Mouse (Mus musculus): ENCODE results near the gene Gm45234. TPM values are rescaled to one million over a fixed set of nuclear protein-coding genes. Genes with fewer than 3 reads are reported as not detected.

Gm45234 gene
- polyA plus RNA-seq, 1 experiment from 2014 or later, result not detected

DNA sequence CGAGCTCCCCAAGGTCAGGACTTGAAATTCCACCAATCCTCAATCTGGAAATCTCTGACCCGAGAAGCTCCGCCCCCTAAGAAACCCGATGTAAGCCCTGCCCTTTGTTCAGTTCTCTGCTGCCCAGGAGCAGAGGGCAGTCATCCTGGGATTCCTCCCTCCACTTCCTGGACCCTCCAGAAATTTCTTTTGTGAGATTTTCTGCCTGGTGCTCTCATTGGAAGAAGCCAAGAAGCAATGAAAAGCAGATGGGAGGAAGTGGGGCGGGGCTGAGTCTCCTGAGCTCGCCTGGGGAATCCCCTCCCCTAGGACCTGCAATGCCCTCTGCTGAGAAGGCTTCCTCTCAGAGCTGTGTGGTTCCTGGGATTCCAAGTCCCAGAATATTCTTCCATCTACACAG, 26.6 kb upstream of the Gm45234 start:
- 25% methylated on average over 6 of the region's 6 CpGs for WGBS
- H3K9ac ChIP-seq, result no peak overlapping the region
- no peaks in the 10 kb centered on the region for H3K9me3 ChIP-seq (replicated peaks)
- H3K4me3 ChIP-seq, result no peak overlapping the region
- no peaks in the 10 kb centered on the region for H3K36me3 ChIP-seq
- no peak for ATAC-seq (ENCODE audit: low FRiP score)
- no peak overlapping the region for H3K27ac ChIP-seq
- H3K4me2 ChIP-seq (replicated peaks), result peak overlapping the region; percentile 27; the same call in 1 of the 2 replicates
- H3K4me1 ChIP-seq, result peaks cover 20% of the 10 kb centered on the region
- peaks cover 20% of the 10 kb centered on the region for H3K27me3 ChIP-seq

DNA sequence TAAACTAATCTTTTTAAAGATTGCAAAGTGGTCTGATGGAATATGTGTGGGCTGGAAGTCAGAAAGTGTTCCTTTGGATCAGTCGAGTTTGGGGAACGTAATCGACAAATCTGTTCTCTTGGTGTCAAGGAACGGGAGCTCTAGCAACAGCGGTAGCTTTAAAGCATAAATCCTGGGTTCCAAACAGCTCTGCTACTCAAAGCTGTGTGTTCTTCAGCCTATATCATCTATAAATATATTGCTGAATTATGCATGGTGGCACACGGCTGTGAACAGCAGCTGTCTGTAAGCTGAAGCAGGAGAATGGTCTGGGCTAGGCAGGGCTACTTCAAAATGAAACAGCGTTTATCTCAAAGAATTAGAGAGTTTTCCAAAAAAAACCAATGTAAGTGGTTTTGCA, 25.1 kb upstream of the Gm45234 start:
- Histone ChIP-seq H3K4me3 (no peak overlapping the region), H3K9me3 (replicated peaks) (no peaks in the 10 kb centered on the region), H3K36me3 (no peaks in the 10 kb centered on the region), H3K27ac (no peak overlapping the region), H3K4me2 (replicated peaks) (no peak overlapping the region), H3K9ac (no peak overlapping the region), H3K27me3 (peaks cover 20% of the 10 kb centered on the region), H3K4me1 (peaks cover 20% of the 10 kb centered on the region)
- WGBS, result 83% methylated on average over 7 of the region's 7 CpGs
- no peak for ATAC-seq (ENCODE audit: low FRiP score)

DNA sequence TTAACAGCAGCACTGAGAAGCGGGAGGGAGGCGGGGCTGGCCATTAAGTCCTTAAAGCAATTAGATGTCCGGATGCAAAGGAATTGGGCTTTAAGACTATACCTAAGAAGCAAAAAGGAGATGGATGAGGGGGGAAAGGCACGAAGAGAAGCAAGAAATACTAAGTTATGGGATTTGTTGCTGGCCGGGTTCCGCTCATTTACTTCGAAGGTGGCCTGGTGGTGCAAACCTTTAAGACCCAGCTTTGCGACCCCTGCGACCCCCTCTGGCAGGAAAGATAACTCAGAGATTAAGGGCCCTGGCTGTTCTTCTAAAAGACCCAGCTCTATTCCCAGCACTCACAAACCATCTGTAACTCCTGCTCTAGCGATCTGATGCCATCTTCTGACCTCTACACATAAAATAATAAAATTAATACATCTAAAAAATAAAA, 24.2 kb upstream of the Gm45234 start:
- Histone ChIP-seq H3K4me3 (peak overlapping the region; percentile 35), H3K9me3 (replicated peaks) (no peaks in the 10 kb centered on the region), H3K4me1 (peaks cover 20% of the 10 kb centered on the region), H3K4me2 (replicated peaks) (peak overlapping the region; percentile 68), H3K36me3 (no peaks in the 10 kb centered on the region), H3K27ac (no peak overlapping the region), H3K9ac (peak overlapping the region; percentile 33; the same call in 1 of the 2 replicates), H3K27me3 (peaks cover 20% of the 10 kb centered on the region)
- 2% methylated on average over 10 of the region's 10 CpGs for WGBS
- ATAC-seq (ENCODE audit: low FRiP score), result no peak; the same call in 1 of the 2 replicates

GRCm38 (mm10) chr6:124779222-124779983, 23.6 kb upstream of the Gm45234 start, which contains the start of gene Lrrc23:
TSS of gene Lrrc23 (minus strand) at chr6:124779727.
- Histone ChIP-seq H3K36me3 (no peaks in the 10 kb centered on the region), H3K4me3 (peak within 1 kb of the TSS; percentile 35), H3K4me2 (replicated peaks) (peak within 1 kb of the TSS; percentile 68), H3K27ac (peak within 1 kb of the TSS; percentile 44; the same call in 1 of the 2 replicates), H3K9ac (peak within 1 kb of the TSS; percentile 33; the same call in 1 of the 2 replicates), H3K4me1 (peaks cover 20% of the 10 kb centered on the region), H3K9me3 (replicated peaks) (no peaks in the 10 kb centered on the region), H3K27me3 (peaks cover 20% of the 10 kb centered on the region)
- WGBS, result 2% methylated on average over 23 of the region's 23 CpGs
- peak; percentile 39 for ATAC-seq (ENCODE audit: low FRiP score)

DNA sequence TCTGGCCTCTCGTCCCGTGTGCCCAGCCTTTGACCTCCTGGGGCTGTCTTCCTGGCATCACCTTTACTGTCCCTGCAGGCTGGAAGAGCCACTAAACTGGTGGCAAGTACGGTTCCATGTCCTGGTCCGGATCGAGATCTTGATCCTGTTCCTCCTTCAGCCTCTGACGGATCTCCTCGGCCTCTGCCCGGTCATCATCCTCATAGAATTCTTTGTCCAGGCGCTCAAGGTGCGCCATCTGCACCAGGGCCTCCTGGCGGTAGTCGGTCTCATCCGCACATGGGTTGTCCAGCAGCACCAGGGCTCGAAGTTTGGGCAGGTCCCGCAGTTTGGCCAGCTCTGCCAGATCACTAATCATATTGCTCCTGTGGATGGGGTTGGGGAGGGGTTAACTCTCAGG, 14.7 kb upstream of the Gm45234 start:
- Histone ChIP-seq H3K4me2 (replicated peaks) (no peak overlapping the region), H3K27ac (no peak overlapping the region), H3K4me1 (peaks cover 19% of the 10 kb centered on the region), H3K4me3 (no peak overlapping the region), H3K36me3 (no peaks in the 10 kb centered on the region), H3K27me3 (peaks cover 48% of the 10 kb centered on the region), H3K9me3 (replicated peaks) (no peaks in the 10 kb centered on the region), H3K9ac (no peak overlapping the region)
- no peak for ATAC-seq (ENCODE audit: low FRiP score)
- 84% methylated on average over 15 of the region's 15 CpGs for WGBS

- H3K27ac ChIP-seq, result no peak overlapping the region; the same call in 1 of the 2 replicates
- no peaks in the 10 kb centered on the region for H3K9me3 ChIP-seq (replicated peaks)
- H3K4me3 ChIP-seq, result peak overlapping the region; percentile 49
- H3K27me3 ChIP-seq, result peaks cover 48% of the 10 kb centered on the region
- H3K36me3 ChIP-seq, result no peaks in the 10 kb centered on the region
- ATAC-seq (ENCODE audit: low FRiP score), result 0 out of 2 replicates have a peak, but pooled peaks have one; percentile 3
- WGBS, result 64% methylated on average over 7 of the region's 7 CpGs
- H3K4me2 ChIP-seq (replicated peaks), result peak overlapping the region; percentile 87
- peak overlapping the region; percentile 66; the same call in 1 of the 2 replicates for H3K9ac ChIP-seq
- H3K4me1 ChIP-seq, result peaks cover 19% of the 10 kb centered on the region
These were observed 14.2 kb upstream of the Gm45234 start for GRCm38 (mm10) chr6:124770013-124770412.

DNA sequence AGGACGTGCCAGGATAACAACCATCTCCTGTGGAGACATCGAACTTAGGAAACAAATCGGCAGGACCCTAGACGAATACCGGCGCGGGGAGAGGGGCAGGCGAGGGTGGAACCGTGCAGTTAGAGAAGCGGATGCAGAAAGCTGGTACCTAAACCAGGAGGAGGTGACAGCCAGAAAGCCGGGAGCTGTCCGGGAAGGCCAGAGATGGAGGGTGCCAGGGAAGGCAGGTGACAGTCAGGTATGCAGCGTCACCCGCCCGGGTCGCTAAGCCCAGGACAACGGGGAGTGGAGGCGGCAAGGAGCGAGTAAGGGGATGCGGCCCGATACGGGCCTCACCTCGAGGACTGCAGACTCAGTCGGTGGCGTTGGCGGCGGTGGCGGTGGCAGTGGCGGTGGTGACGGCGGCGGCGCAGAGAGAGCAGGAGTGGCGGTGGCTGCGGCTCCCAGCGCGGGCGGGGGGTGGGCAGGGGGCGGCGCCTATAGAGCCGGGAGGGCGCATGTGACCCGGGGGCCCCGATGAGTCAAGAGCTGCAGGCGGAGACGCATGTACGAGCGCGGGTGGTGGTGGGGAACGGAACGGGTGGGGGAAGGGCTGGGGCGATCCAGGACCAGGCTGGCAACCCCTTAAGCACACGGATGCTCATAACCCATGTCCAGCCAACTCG, 13.4 kb upstream of the Gm45234 start, which contains the start of gene Eno2:
Gene Eno2, minus strand, starts transcription at position 573 of the 665 bp plus-strand sequence.
- ATAC-seq (ENCODE audit: low FRiP score), result peak; percentile 83
- WGBS, result under 1% methylated on average over 46 of the region's 54 CpGs
- Histone ChIP-seq H3K27me3 (peaks cover 48% of the 10 kb centered on the region), H3K36me3 (no peaks in the 10 kb centered on the region), H3K27ac (peak within 1 kb of the TSS; percentile 30), H3K9me3 (replicated peaks) (no peaks in the 10 kb centered on the region), H3K4me3 (peak within 1 kb of the TSS; percentile 49), H3K4me2 (replicated peaks) (peak within 1 kb of the TSS; percentile 87), H3K4me1 (peaks cover 19% of the 10 kb centered on the region), H3K9ac (peak within 1 kb of the TSS; percentile 66)

DNA sequence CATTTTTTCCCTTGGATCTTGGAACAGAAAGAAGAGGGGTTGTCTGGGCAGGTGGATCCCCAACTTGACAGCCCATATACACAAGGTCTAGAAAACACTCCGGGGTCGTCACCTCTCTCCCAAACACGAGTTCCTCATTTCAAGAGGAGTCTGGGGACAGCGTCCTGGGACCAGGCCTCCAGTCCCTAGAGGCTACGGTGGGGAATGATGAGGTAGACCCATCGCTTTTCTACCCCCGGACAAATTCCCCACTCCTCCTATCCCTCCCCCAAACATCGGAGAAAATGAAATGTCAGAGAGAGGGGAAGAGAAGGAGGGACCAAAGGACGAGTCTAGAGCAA, 12.9 kb upstream of the Gm45234 start:
- no peak for ATAC-seq (ENCODE audit: low FRiP score)
- Histone ChIP-seq H3K4me3 (peak overlapping the region; percentile 49), H3K36me3 (no peaks in the 10 kb centered on the region), H3K9me3 (replicated peaks) (no peaks in the 10 kb centered on the region), H3K4me2 (replicated peaks) (peak overlapping the region; percentile 87), H3K27me3 (peaks cover 52% of the 10 kb centered on the region), H3K4me1 (peaks cover 19% of the 10 kb centered on the region), H3K9ac (peak overlapping the region; percentile 66; the same call in 1 of the 2 replicates), H3K27ac (peak overlapping the region; percentile 30; the same call in 1 of the 2 replicates)
- 6% methylated on average over 9 of the region's 9 CpGs for WGBS

DNA sequence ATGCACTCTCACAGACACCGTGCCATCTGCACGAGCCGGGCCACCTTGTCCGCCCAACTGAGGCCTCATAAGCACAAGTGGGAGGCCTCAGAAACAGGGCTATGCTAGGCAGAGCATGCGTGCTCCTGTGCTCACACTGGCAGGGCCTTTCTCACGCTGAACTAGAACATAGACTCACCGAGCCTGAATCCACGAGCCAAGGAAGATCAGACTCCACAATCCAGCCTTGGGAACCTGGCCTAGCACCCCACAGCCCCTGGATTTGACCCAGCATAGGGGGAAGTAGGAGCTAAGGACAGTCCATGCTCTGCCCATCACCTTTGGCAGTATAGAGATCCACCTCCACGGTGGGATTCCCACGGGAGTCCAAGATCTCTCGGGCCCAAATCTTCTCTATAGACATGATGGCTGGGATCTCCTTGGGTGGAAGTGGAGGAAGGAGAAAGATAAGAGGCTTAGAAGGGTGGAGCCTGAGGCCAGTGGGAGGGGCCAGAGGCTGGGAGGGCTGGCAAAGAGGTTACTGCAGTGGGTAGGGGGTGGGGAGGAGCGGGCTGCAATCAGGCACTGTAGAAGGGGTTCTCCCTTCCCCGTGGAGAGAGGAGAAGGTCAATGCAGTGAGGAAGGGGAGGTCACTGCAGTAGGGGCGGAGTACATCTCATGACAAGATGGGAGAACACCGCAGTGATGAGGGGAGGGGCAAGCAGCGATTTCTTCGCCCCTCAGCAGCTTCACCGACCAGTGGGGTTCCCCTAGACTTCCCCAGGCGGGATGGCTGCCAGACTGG, 12.3 kb upstream of the Gm45234 start:
- Histone ChIP-seq H3K4me2 (replicated peaks) (peak overlapping the region; percentile 87), H3K4me3 (peak overlapping the region; percentile 49), H3K9me3 (replicated peaks) (no peaks in the 10 kb centered on the region), H3K36me3 (no peaks in the 10 kb centered on the region), H3K9ac (peak overlapping the region; percentile 23; the same call in 1 of the 2 replicates), H3K27ac (no peak overlapping the region), H3K4me1 (peaks cover 19% of the 10 kb centered on the region), H3K27me3 (peaks cover 54% of the 10 kb centered on the region)
- ATAC-seq (ENCODE audit: low FRiP score), result no peak
- WGBS, result 22% methylated on average over 19 of the region's 19 CpGs

DNA sequence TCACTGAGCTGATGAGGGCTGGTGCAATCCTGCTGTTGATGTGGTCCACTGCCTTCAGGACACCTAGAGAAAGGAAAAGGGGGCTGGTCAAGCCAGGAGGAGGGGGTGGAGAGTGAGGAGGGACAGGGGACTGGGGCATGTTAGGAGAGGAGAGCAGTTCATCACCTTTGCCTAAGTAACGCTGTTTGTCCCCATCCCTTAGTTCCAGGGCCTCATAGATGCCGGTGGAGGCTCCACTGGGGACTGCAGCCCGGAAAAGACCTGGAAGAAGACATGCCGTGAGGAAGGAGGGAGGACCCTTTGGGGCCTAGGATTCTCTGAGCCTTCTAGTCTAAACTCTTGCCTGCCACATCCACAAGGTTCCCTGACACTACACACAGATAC, 11.7 kb upstream of the Gm45234 start:
- H3K9me3 ChIP-seq (replicated peaks), result no peaks in the 10 kb centered on the region
- H3K27me3 ChIP-seq, result peaks cover 59% of the 10 kb centered on the region
- H3K27ac ChIP-seq, result no peak overlapping the region
- no peak for ATAC-seq (ENCODE audit: low FRiP score)
- H3K4me3 ChIP-seq, result no peak overlapping the region
- no peaks in the 10 kb centered on the region for H3K36me3 ChIP-seq
- H3K4me2 ChIP-seq (replicated peaks), result no peak overlapping the region
- H3K9ac ChIP-seq, result no peak overlapping the region
- peaks cover 19% of the 10 kb centered on the region for H3K4me1 ChIP-seq
- WGBS, result 47% methylated on average over 4 of the region's 4 CpGs

- Histone ChIP-seq H3K4me3 (no peak overlapping the region), H3K4me1 (peaks cover 19% of the 10 kb centered on the region), H3K9me3 (replicated peaks) (no peaks in the 10 kb centered on the region), H3K36me3 (no peaks in the 10 kb centered on the region), H3K27me3 (peaks cover 51% of the 10 kb centered on the region), H3K9ac (no peak overlapping the region), H3K27ac (no peak overlapping the region), H3K4me2 (replicated peaks) (no peak overlapping the region)
- WGBS, result 80% methylated on average over 7 of the region's 7 CpGs
- no peak for ATAC-seq (ENCODE audit: low FRiP score)
These were observed 10.1 kb upstream of the Gm45234 start for GRCm38 (mm10) chr6:124765951-124766350.

DNA sequence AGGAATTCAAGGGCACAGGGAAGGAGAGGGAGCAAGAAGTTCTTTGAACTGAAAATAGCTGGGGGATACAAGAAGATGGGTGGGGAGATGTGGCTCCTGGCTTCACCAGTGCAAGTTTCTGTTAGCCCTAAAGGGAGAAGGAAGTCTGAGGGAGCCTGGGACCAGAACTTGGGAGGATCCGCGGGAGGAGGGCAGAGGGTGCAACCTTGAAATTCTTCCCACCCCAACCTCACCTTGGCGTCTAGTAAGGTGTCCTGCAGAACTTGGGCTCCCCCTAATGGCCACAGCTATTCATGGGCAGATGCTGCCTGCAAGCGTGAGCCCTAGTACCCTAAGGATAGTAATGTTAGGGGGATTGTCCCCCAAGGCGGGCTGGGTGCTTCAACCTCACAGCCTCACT, 3.4 kb upstream of the Gm45234 start:
- peak overlapping the region; percentile 98 for H3K27ac ChIP-seq
- H3K36me3 ChIP-seq, result no peaks in the 10 kb centered on the region
- H3K4me2 ChIP-seq (replicated peaks), result peak overlapping the region; percentile 73; the same call in 1 of the 2 replicates
- H3K9me3 ChIP-seq (replicated peaks), result no peaks in the 10 kb centered on the region
- ATAC-seq (ENCODE audit: low FRiP score), result no peak
- H3K27me3 ChIP-seq, result peaks cover 13% of the 10 kb centered on the region
- WGBS, result 2% methylated on average over 5 of the region's 5 CpGs
- H3K4me1 ChIP-seq, result peaks cover 35% of the 10 kb centered on the region
- no peak overlapping the region for H3K4me3 ChIP-seq
- H3K9ac ChIP-seq, result no peak overlapping the region

Data from hindbrain, embryonic 12.5 days (tissue).